Mouse (Mus musculus): ENCODE measurements at regions not wholly inside any gene's neighbourhood (a gene's known extent, or its start where the extent isn't known, plus 50 kb on each side); places are given as distances from the start of the nearest gene placed in this dataset.

DNA sequence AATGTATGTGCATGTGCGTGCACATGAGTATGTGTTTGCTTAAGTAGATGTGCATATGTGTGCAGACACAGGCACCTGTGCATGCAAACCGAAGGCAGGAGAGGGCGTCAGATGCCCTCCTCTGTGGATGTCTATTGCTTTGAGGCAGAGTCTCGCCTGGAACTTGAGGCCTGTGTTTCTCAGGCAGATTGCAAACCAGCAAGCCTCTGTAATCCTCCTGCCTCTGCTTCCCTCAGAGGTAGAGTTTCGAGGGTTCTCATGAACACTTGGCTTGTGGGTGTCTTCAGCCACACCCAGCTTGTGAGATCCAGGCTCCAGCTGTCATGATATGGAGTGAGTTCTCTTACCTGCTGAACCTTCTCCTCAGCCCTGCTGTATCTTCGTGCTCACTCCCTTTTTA lies 134.4 kb downstream of the Rchy1 start:
- DNase-seq (ENCODE audit: low spot score in 2 of 2): no peak

DNA sequence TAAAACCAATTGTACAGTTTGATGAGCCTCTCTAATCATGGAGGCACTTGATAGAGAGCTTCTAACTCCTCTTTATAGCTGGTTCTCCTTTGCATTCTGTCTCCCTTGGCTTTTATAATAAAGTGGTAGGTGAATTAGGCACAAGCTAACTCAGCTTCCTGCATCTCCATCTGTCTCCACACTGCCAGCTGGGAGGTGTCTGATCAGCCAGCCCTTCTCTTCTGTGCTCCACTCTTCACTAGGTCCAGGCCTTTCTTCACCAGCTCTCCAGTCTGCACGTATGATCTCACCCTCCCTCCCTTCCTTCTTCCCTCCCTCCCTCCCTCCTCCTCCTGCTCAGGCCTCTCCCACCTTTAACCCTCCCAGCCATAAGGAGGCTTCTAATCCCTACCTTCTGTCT lies 136.2 kb downstream of the Rchy1 start:
- DNase-seq (ENCODE audit: low spot score in 2 of 2): no peak

DNA sequence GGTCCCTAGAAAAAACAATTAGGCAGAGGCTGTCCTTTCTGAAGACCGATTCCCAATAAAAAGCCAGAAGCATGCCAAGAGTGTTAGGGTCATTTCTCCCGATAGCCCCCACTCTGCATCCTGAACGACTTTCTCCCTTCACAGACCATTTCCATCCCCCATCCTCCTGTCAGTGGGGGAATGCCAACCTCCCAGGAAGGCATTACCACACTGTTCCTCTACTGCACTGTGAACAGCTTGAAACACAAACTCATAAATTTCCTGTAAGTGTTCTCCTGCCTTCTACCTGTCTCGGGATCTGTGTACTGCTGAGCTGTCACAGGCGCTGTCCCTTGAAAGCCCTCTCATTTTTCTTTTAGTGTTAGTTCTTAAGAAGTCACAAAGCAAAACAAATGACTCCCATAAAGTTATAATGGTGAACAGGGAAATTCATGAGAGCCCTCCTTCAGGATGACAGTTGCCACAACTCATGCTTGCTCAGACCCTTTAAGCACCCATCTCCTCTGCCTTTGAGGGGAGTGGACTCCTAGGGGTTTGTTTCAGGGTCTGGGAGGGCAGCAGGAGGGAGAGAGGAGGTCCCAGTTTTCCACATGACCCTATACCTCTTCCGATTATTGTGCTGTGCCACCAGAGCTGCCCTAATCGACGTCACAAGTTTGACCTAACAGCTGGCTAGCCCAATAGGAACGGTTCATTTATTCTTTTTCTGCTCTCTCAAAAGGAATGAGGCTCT lies 139.9 kb downstream of the Rchy1 start:
- DNase-seq (ENCODE audit: low spot score in 2 of 2): no peak

DNA sequence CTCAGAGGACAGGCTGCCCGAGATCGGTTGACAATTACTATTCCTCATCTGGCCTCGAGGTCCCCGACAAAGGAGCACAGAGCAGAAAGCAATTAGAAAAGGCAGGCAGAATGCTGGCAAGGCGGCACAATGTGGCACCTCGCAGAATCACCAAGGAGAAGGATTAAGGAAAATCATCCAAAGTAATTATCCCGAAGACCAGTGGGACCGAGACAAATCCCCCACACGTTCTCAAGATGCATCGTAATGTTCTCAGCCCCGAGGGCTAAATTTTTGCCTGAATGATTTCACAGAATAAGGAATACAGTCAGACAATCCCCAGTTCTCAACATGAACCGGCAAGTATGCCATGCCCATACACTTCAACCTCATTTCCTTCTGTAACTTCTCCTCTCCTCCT lies 144.1 kb downstream of the Rchy1 start:
- no peak for DNase-seq (ENCODE audit: low spot score in 2 of 2)

DNA sequence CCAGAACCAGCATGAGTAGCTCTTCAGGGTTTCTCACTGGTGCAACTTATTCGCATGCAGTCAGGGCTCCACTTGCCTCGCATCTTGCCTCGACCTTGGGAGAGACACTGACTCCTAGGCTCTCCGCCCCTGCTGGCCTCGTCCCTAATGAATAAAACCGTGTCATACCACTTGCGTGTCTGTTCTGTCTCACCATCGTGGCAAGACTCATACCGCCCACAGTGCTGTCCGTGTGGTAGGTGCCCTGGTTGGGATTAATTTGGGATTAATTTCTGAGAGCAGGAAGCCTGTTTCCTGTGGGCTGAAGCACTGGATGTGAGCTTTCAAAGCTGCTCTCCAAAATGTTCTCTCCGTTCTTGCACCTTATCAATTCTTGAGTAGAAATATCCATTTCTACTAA lies 144.7 kb downstream of the Rchy1 start:
- no peak for DNase-seq (ENCODE audit: low spot score in 2 of 2)

DNA sequence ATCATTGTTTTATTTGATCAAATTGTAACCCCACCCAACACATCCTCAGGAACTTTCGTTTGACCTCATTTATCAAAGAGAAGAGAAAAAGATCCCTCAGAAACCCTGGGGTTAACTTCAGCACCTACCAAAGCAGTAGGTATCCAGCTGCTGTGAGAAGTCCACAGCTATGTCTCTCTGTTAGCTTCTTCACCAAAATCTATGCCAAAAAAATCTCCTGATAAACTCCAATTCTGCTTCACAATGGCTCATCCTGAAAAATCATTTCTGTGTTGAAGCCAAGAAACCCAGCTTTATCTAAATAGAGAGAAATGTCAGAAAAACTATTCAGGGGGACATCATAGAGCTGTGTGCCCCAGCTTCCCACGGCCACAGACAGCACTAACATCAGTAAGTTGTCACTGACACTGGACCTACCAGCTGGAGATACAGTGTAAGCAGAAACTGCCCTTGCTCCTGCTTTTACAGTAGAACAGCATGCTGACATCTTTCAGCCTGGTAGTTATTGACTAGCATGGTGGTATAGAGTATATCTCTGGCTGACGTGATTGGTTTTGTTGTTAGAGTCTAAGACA lies 146.4 kb downstream of the Rchy1 start:
- DNase-seq (ENCODE audit: low spot score in 2 of 2): no peak

DNA sequence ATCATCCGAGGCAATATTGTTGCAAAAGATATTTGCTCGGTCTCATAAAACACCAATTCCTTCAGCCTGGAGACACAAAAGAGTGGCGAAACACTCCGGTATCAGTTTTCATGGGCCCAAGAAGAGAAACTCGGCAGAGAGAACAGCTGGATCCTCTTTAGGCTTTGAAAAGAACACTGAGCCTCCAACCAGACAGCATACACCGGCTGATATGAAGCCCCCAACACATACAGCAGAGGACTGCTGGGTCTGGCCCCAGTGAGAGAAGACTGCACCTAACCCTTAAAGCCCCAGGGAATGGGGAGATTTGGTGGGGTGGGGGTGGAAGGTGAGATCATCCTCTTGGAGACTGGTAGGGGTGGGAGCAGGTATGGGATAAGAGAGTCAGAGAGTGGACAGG lies 147.9 kb downstream of the Rchy1 start:
- no peak for DNase-seq (ENCODE audit: low spot score in 2 of 2)

DNA sequence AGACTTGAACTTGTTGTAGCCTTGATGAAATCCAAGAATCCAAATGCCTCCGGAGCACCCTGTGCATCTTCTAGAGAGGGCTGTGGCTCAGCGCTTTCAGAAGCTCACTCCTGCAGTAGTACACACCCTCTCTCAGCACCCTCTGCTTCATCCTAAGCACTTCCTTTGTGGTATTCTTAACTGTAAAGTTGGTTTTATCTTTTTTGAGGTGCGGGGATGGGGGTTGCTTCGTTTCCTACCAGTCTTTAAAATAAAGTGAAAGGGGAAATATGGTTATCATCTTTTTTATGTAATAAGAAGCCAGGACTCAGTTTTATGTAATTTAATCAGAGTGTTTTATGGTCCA lies 148.5 kb downstream of the Rchy1 start:
- DNase-seq (ENCODE audit: low spot score in 2 of 2): no peak

DNA sequence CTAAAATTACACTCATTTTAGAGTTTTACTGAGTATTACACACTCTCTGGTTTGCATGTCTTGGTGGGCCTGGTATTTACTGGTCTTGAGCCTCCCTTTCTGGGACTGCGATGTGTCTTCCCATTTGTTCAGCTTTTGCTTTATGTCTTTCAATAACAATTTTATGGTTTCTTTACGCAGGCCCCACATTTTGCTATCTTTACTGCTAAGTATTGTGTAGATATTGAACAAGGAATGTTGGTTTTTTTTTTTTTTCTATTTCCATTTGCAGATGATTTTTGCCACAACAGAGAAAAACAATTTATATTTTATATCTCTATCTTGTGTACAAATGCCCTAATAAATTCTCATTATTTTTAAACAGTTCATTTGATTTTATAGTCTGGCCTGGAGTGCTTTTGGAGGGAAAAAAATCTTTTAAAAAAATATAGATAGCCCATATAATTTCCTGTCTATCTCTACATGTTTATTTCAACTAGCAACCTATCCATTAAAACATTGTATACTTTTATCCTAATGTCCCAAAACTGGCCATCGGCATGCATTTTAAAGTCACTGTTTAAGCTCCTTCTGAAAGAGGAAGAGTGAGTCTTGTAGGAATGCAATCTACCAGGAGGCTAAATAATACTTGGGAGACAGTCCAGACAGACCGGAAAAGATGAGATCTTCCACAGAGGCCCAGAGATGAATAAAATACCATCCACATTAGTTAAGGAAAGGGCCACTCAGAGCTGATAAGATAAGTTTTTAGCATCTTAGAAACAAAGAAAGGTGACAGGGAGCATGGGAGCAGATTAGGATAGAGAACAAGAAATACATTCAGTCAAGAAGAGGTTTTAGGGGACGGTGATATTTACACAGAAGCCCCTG lies 149.1 kb downstream of the Rchy1 start:
- no peak for DNase-seq (ENCODE audit: low spot score in 2 of 2)

DNA sequence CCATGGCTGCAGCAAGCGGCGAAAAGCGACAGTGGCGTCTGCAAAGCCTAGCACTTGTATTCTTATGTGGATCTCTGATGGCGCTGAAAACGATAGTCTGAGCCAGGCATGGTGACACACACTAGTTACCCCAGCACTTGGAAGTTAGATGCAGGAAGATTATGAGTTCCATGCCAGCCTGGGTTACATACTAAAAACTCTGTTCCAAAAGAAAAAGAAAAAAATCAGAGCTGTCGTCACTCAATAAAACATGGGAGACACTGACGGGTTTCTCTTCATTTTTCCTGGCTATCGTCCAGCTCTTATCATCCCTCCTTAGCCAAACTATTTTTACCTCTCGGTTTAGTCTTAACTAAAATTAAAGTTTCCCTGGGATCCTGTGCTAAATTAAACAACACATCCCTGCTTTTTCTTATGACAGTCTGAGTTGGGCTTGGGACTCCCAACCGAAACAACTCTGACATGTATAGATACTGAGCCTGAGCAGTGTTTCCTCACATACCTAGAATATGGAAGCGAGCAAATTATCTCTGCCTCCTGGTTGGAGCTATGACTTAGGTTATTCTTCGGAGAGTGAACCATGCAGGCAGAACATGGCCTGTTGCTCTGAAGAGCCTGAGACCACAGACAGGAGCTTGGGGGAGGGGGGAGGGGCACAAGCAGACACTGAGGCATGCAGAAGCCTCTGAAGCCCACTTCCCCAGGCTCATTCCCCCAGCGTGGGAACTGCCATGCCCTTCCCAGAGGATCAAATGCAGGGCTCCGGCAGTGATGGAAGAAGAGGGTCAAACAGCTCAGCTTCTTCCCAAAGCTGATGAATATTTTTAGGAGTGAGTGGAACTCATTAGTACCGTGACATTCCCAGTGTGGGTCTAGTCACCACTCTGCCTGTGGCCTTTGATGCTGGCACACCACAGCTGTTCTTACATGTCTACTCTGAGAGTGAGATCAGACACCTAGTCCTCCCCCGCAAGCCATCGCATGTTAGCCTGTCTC lies 155.5 kb downstream of the Rchy1 start:
- no peak for DNase-seq (ENCODE audit: low spot score in 2 of 2)

DNA sequence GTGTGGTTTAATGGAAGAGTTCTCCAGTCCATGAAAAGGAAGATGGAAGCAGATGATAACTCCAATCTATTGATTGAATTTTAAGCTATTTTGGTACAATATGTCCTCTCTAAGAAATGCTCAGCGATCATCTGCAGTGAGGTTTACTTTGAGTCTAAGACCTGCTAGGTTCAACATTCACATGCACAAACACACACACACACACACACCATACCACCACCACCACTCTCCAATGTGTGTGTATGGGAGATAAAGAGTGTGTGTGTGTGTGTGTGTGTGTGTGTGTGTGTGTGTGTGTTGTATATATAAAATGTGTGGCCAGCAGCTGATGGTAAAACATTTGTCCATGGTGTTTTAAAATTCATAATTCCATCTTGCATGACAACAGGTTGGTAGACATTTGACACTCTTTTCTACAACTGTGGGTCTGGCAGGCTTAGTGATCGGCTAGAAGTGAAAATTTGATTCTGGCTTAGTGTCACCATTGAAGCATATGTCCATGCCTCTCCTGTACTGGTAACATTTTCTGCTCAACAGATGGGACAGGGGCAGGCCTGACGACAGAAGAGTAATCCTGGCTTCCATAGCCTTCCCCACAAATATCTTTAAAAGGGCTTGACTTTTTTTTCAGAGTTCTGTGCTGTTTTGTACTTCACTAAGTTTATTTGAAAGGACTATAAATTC lies 161.4 kb downstream of the Rchy1 start:
- no peak for DNase-seq (ENCODE audit: low spot score in 2 of 2)

DNA sequence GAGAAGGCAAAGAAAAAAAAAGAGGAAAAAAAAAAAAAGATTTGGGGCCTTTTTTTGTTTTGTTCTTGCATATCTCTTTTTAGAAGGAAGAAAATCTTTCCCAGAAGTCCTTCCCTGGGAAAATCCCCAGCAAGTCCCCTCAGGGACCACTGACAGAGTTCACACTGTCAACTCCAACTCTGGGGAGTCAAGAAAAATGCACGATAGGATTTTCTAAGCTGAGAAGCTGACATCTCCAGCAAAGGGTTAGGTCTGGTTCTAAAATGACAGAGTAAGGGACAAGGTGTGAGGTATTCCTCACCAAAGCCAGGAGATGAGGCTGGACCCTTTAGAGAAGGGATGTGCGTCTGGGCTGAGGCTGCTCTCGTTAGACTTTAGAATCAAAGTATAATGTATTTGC lies 165.5 kb downstream of the Rchy1 start:
- no peak for DNase-seq (ENCODE audit: low spot score in 2 of 2)

DNA sequence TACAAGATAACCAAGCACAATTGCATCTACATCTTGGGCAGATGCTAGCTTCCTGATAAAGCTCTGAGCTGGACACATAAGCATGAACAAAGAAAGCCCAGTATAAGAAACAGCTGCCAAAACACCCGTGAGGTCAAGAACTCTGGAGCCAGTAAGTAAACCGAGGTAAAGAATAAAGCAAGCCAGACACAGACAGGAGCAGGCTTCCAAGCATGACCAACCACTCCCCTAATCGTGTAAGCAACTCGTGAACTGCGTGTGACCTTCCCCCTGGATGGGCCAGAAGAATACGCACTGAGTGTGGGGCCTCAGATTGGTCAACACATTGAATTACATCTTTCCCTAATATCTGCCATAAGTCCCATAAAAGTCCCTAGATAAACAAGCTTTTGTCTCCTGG lies 170.1 kb downstream of the Rchy1 start:
- no peak for DNase-seq (ENCODE audit: low spot score in 2 of 2)

DNA sequence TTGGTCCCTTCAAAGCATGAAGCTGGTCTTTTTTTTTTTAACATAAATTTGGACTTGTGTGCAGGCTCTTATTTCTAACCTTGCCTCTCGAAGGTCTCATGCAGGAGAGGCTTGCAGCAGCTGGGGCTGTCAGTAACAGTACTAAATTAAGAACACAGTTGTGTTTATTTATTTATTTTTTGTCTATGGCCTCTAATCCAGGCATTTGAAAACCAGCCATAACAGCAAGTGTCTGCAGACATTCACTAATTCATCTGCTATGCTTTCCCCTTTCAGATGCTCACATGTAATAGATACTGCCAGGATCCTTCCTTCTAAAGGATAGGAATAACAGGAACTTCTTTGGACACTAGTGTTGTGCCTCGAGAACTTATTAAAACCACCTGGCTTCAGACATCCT lies 172.5 kb downstream of the Rchy1 start:
- no peak for DNase-seq (ENCODE audit: low spot score in 2 of 2)

DNA sequence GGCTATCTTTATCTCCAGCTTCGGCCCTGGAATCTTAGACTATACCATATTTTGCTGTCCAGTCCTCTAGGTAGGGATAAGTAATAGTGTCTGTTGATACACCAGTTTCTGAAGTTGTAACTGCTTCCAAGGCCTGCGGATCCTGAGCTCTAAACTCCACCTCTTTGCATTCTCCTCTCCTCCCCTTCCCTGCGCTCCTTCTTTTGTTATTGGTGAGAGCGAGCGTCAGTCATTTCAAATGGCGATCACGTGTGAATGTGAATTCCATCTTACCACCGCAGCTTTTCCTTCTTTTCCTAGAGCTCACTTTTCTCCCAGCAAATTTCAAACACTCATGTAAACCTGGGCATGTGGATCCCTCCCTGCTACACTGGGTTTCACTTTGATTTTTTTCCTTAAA lies 178.9 kb downstream of the Rchy1 start:
- DNase-seq (ENCODE audit: low spot score in 2 of 2): no peak

DNA sequence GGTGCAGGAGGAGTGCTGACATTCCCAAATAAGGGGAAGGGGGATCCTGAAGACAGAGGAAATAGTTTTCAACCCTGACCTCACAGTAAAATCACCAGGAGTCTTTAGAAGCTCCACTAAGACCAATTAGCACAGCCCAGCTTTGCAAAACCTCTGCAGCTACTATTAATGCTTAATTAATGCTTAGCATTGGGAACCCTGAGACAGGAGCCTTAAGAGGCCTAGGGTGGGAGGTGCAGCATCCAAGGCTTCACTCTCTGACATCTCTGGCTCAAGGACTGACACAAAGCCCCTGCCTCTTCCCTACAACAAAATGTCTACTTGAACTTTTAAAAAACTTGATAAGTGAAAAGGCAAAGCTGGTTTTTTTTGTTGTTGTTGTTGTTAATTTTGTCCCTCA lies 185.9 kb downstream of the Rchy1 start:
- no peak for DNase-seq (ENCODE audit: low spot score in 2 of 2)

DNA sequence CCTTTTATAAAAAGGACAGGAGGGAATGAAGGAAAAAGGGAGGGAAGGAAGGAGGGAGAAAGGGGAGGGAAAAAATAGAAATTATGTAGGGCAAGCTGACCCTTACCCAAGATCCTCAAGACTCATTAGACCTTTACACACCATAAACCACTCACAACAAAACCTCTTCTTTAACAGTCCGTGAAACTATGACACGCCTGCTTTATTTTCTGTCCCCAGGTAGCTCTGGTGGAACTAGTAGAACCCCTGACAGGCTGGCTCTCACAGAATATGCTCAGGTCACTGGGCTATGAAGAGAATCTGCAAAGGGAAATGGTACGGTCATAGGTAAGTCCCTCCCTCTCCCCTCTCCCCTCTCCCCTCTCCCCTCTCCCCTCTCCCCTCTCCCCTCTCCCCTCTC lies 188.8 kb downstream of the Rchy1 start:
- DNase-seq (ENCODE audit: low spot score in 2 of 2): no peak

DNA sequence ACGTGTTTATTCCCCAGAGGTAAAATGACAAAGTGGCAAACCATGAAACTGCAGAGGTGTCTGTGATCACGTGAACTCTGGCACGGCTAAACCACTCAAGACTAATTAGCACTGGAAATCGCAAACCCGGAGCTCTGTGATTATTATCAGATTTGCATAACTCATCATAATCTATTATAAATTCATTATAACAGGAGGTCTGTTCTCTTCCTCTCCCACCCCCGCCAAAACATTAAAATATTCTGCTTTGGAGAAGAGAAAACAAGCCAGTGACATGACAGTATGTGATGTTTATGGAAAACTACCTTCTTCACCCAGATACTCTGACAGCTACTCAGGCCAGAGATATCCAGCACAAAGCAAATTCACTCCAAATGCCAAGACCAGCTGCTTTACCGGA lies 195.0 kb downstream of the Rchy1 start:
- no peak for DNase-seq (ENCODE audit: low spot score in 2 of 2)

DNA sequence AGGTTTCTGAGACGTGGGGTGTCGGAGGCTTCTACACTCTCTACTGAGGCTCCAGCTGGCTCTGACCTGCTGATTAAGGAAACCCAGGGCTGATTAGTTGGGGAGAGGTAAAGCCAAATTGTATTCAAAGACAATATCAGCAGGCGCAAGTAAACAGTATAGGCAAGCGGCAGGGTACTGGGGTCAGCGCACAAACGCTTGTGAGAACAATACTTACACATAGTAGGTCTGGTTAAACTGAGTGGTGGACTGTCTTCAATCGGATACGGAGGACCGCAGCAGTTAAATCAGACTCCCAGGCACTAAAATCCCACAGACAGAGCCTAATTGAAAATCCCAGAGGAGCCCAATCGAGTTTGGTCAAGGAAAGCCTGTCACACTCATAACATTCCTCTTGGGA lies 195.8 kb downstream of the Rchy1 start:
- DNase-seq (ENCODE audit: low spot score in 2 of 2): no peak

DNA sequence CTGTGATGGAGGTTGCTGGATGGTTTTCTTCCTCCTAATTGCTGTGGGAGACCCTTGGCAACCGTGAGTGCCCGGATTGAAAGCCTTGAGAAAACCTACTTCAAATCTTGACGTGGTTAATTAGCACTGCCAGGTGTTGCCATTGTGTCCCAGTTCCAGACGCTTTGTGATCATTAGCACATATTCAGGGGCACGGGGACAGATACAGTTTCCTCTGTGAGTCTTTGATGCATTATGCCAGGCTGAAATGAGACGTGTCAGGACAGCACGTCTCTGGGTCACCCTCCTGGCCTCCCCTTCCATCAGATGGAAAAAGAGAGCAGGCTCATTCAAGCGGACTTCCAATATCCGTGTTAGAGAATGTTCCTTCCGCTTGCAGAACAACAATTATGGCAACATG lies 198.2 kb downstream of the Rchy1 start:
- no peak for DNase-seq (ENCODE audit: low spot score in 2 of 2)

DNA sequence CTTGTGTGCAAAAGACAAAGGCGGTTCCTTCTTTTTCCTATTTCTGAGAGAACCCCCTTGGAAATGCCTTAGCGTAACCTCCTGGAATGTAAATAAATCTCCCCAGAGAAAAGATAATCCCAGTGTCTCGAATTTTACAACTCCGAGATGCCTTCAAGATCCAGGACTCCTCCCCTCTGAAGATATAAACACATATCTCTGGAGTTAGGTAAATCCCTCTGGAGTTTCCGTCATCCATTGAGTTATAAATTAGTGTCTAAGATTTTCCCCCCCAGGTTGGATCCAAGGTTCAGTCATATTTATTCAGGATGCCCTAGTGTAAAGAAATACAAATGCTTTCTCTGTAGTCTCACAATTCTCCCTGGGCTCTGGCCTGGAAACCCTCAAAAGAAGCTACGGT lies 200.3 kb downstream of the Rchy1 start:
- DNase-seq (ENCODE audit: low spot score in 2 of 2): no peak

Data from left cerebral cortex, adult 8-10 months (tissue).